Mouse (Mus musculus) left cerebral cortex, adult 2 months (tissue): ENCODE measurements around the gene Gm13698. TPM values are rescaled to one million over a fixed set of nuclear protein-coding genes. Genes with fewer than 3 reads are reported as not detected.

Source experiments
- total RNA-seq, 2 experiments: library from RNA; stranded (reverse); gene quantifications; 2 replicates each; pipeline ENCODE4 v1.2.3; 2021

Gm13698 gene
- total RNA-seq, 2 experiments from 2014 or later: 1.6 to 1.7 TPM

Other genes starting within 250 kb of the Gm13698 start
- gene Itgav, start 231.3 kb upstream of the Gm13698 start, total RNA-seq: 100 to 1,000 TPM; 135 to 149 TPM
- gene Fam171b, start 143.1 kb upstream of the Gm13698 start, total RNA-seq: 100 to 1,000 TPM; 204 to 206 TPM
- gene Zswim2, start 14.5 kb upstream of the Gm13698 start, total RNA-seq: not detected
- gene Gm13693, start 5.8 kb downstream of the Gm13698 start, total RNA-seq: 1 to 10 TPM; 1.6 to 1.7 TPM
- gene Gm13695, start 11.6 kb downstream of the Gm13698 start, total RNA-seq: not detected
- 1 to 10 TPM; 1.6 to 1.7 TPM for gene Gm13696, start 17.4 kb downstream of the Gm13698 start, total RNA-seq
- gene Gm13694, start 23.2 kb downstream of the Gm13698 start, total RNA-seq: 1 to 10 TPM; 1.6 to 1.7 TPM
- gene Gm13697, start 29.1 kb downstream of the Gm13698 start, total RNA-seq: 1 to 10 TPM; 1.6 to 1.7 TPM
- gene Gm13691, start 34.9 kb downstream of the Gm13698 start, total RNA-seq: 1 to 10 TPM; 1.6 to 1.7 TPM